Mouse (Mus musculus) cerebellum, adult 2 months (tissue): ENCODE results near the gene Unc79.

Source experiments
- CTCF ChIP-seq: fragments of 200-500 bp; IDR thresholded peaks from 2 replicates; pipeline ENCODE4 v1.5.1; 2011; ENCODE audit warnings: low read depth, mild to moderate bottlenecking, control low read depth, low read length, moderate library complexity, borderline replicate concordance; ENCODE audit not compliant: insufficient read depth
- POLR2A ChIP-seq: fragments of 200-500 bp; IDR thresholded peaks from 2 replicates; pipeline ENCODE4 v1.6.1; 2011; ENCODE audit warnings: low read length, control low read depth, borderline replicate concordance; ENCODE audit not compliant: insufficient read depth

DNA sequence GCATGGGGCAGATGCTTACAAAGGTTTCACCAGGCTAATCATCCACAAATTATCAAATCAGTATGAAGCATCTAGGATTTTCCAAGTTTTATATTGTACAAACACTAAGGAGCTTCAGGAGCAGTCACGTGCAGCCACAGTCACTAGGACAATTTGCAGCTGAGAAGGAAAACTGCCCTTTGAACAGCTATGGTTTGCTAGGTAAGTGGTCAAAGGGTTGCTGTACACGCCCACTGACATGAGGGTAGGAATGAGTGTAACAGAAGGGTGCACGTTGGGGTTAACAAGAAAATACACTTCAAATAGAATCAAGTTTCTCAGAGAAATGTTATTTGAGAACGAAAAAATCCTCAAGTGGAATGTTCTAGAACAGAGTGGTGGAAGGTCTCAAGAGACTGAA lies 18.9 kb upstream of the Unc79 start:
- TF ChIP-seq POLR2A (no peak), CTCF (no peak)
